Mouse (Mus musculus) lung, embryonic 15.5 days (tissue): ENCODE measurements around the gene Vmn2r86. TPM values are rescaled to one million over a fixed set of nuclear protein-coding genes. Genes with fewer than 3 reads are reported as not detected.

ENCODE experiments used
- polyA plus RNA-seq: library from polyadenylated mRNA; unstranded; fragments of >200 nt; fragmentation: Nextera tagmentation; extraction: Ambion mirVana; gene quantifications from 2 replicates; pipeline ENCODE4 v1.2.1, GENCODE M21; 2015

Gene Vmn2r86
- polyA plus RNA-seq, 1 experiment from 2014 or later = not detected

Other genes with a start within 250 kb of the Vmn2r86 start
- gene Olfr827, start 241.6 kb downstream of the Vmn2r86 start, polyA plus RNA-seq = not detected in 2 replicates
- gene Neurod4, start 175.8 kb downstream of the Vmn2r86 start, polyA plus RNA-seq = not detected in 2 replicates
- gene Tespa1, start 133.2 kb downstream of the Vmn2r86 start, polyA plus RNA-seq = 0.52 and 2.2 TPM in 2 replicates
- not detected in 2 replicates for gene Vmn2r84, start 61.7 kb downstream of the Vmn2r86 start, polyA plus RNA-seq
- gene Vmn2r85, start 26.3 kb downstream of the Vmn2r86 start, polyA plus RNA-seq = not detected in 2 replicates
- not detected in 2 replicates for gene Vmn2r87, start 41.3 kb upstream of the Vmn2r86 start, polyA plus RNA-seq